Mouse (Mus musculus) brain, embryonic 14.5 days (tissue): ENCODE measurements at regions not wholly inside any gene's neighbourhood (a gene's known extent, or its start where the extent isn't known, plus 50 kb on each side); places are given as distances from the start of the nearest gene placed in this dataset.

Experiments
- CTCF ChIP-seq: fragments of 200-500 bp; IDR thresholded peaks from 2 replicates; pipeline ENCODE4 v1.5.1; 2012; ENCODE audit warnings: inconsistent platforms, mild to moderate bottlenecking, moderate library complexity, borderline replicate concordance; ENCODE audit not compliant: insufficient read depth, insufficient read length; ENCODE audit errors: extremely low read depth
- POLR2A ChIP-seq: fragments of 200-500 bp; IDR thresholded peaks from 2 replicates; pipeline ENCODE4 v1.6.1; 2012; ENCODE audit warnings: mild to moderate bottlenecking, inconsistent platforms, borderline replicate concordance; ENCODE audit not compliant: poor library complexity, insufficient read depth, insufficient read length, severe bottlenecking; ENCODE audit errors: extremely low read depth

GRCm38 (mm10) chr15:67301024-67301423 is 800.3 kb upstream of the Lrrc6 start:
- TF ChIP-seq POLR2A: no peak
- TF ChIP-seq CTCF: no peak
